Mouse (Mus musculus) CH12.LX (cell line): ENCODE measurements around the gene Pde4d.

Source experiments
- CTCF ChIP-seq, 2 experiments: IDR thresholded peaks in 1 of 2; conservative IDR thresholded peaks in 1 of 2; 2 replicates each; pipeline ENCODE4 v1.5.1; 2011 to 2012; ENCODE audit warnings: low read depth in 2 of 2, low read length in 2 of 2, improper control_type of control experiment in 1 of 2, inconsistent platforms in 1 of 2, mild to moderate bottlenecking in 1 of 2, moderate library complexity in 1 of 2
- E2F4 ChIP-seq: IDR thresholded peaks from 2 replicates; pipeline ENCODE4 v1.6.1; 2011; ENCODE audit warnings: low read depth, low read length, improper control_type of control experiment; ENCODE audit not compliant: insufficient replicate concordance
- HCFC1 ChIP-seq: IDR thresholded peaks from 2 replicates; pipeline ENCODE4 v1.6.1; 2012; ENCODE audit warnings: low read depth, mild to moderate bottlenecking, inconsistent platforms, low read length, improper control_type of control experiment
- MAFK ChIP-seq: IDR thresholded peaks from 2 replicates; pipeline ENCODE4 v1.6.1; 2011; ENCODE audit warnings: low read length, improper control_type of control experiment; ENCODE audit not compliant: insufficient replicate concordance
- MAX ChIP-seq: IDR thresholded peaks from 2 replicates; pipeline ENCODE4 v1.6.1; 2011; ENCODE audit warnings: low read length, improper control_type of control experiment
- MYC ChIP-seq: IDR thresholded peaks from 2 replicates; pipeline ENCODE4 v1.6.1; 2011; ENCODE audit warnings: low read depth, mild to moderate bottlenecking, improper control_type of control experiment, low read length
- POLR2A ChIP-seq: IDR thresholded peaks from 2 replicates; pipeline ENCODE4 v1.6.1; 2011; ENCODE audit warnings: low read depth, mild to moderate bottlenecking, improper control_type of control experiment, low read length
- TCF12 ChIP-seq: IDR thresholded peaks from 2 replicates; pipeline ENCODE4 v1.6.1; 2014; ENCODE audit warnings: low read depth, mild to moderate bottlenecking, inconsistent platforms, low read length, improper control_type of control experiment
- USF1 ChIP-seq: IDR thresholded peaks from 2 replicates; pipeline ENCODE4 v1.6.1; 2014; ENCODE audit warnings: low read depth, mild to moderate bottlenecking, inconsistent platforms, low read length, improper control_type of control experiment
- ZC3H11A ChIP-seq: IDR thresholded peaks from 2 replicates; pipeline ENCODE4 v1.6.1; 2012; ENCODE audit warnings: low read depth, mild to moderate bottlenecking, inconsistent platforms, low read length, improper control_type of control experiment
- ZNF384 ChIP-seq: IDR thresholded peaks from 2 replicates; pipeline ENCODE4 v1.6.1; 2012; ENCODE audit warnings: low read depth, low read length, improper control_type of control experiment, inconsistent platforms

GRCm38 (mm10) chr13:109342469-109342868 is 892.7 kb downstream of the Pde4d start:
- TF ChIP-seq CTCF (conservative IDR thresholded peaks at IDR 0.05 in 1 of 2, IDR thresholded peaks at IDR 0.05 in 1 of 2; ENCODE audit: low read depth in 2 of 2, low read length in 2 of 2) (no peak), MAFK (no peak), POLR2A (no peak), MAX (no peak), TCF12 (no peak), MYC (no peak), ZNF384 (no peak), ZC3H11A (no peak), USF1 (no peak), HCFC1 (no peak), E2F4 (no peak)
